Mouse (Mus musculus) c-Kit-negative CD71-positive TER-119-positive erythroid progenitor cells, embryonic 14.5 days (primary cell): Measurements from ENCODE around the gene Loxl1.

Experiments used
- DNase-seq: peaks from one replicate; pipeline ENCODE4 v3.0.0-alpha.2; 2013; ENCODE audit warnings: low read depth, low spot score

Gene Loxl1

GRCm38 (mm10) chr9:58312944-58313359 lies at the start of gene Loxl1:
Gene Loxl1 (minus strand): TSS chr9:58313186.
- DNase-seq: no peak

- no peak for DNase-seq
Observed at GRCm38 (mm10) chr9:58361956-58362355, 49.0 kb upstream of the Loxl1 start.

GRCm38 (mm10) chr9:58361373-58361772 lies 48.4 kb upstream of the Loxl1 start:
- DNase-seq: no peak

DNA sequence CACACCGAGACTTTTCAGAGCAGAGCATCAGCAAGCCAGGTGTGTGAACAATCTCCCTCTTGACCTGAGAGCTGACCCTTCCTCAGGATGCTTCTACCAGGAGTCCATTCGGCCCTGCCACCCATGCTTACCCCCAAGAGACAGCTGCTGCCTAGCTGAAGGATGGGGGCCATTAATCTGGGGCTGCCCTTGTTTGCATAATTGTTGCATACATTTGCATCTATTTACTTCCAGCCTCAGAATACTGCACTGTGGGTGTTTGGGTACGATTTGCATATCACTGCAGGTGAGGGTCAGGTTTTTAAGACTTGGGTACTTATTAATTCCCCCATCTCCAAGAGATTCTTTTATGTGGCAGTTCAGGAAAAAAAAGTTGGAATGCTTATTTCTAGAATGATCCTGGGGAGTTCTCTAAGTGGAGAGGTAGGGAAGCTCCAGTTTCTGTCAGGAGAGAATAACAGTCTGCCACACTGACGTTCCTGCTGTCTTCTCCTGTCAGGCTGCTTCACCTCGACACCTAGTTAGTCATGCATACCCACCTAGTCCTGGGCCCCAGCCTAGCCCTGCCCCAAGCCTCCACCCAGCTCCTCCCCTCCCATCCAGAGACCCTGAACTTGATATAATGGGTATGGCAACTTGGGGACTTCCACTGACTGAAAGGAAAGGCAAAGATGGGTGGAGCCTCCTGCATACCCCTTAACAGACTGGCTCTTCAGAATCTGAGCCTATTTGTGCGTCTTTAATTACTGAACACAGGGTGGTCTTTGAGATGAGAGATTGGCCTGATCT lies 42.5 kb upstream of the Loxl1 start:
- DNase-seq: no peak

DNA sequence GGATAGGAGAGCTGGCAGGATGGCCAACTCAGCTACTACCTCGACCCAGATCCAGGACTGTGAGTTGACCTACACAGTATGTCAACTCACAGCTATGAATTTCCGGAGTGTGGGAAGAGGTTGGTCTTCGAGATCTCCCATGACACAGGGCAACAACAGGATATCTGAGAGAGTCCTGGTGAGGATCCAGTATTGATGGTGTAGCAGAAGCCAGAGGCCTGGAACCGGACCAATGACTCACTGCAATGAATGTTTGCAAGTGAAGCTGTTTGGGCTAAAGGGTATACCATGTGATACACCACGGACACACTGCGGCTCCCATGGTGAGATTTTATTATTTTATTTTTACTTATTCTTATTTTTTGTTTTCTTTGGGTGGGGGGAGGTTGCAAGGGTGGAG lies 41.7 kb upstream of the Loxl1 start:
- no peak for DNase-seq

GRCm38 (mm10) chr9:58353224-58353623 lies 40.2 kb upstream of the Loxl1 start:
- no peak for DNase-seq

GRCm38 (mm10) chr9:58347795-58348194 lies 34.8 kb upstream of the Loxl1 start:
- DNase-seq: no peak

GRCm38 (mm10) chr9:58346498-58346897 lies 33.5 kb upstream of the Loxl1 start:
- DNase-seq: no peak

- no peak for DNase-seq
Observed at GRCm38 (mm10) chr9:58345963-58346362, 33.0 kb upstream of the Loxl1 start.

- DNase-seq: no peak
Observed at GRCm38 (mm10) chr9:58341795-58342194, 28.8 kb upstream of the Loxl1 start.

- no peak for DNase-seq
Observed at GRCm38 (mm10) chr9:58336650-58337281, 23.8 kb upstream of the Loxl1 start.

GRCm38 (mm10) chr9:58331276-58331675 lies 18.3 kb upstream of the Loxl1 start:
- no peak for DNase-seq

GRCm38 (mm10) chr9:58330293-58330692 lies 17.3 kb upstream of the Loxl1 start:
- no peak for DNase-seq

DNA sequence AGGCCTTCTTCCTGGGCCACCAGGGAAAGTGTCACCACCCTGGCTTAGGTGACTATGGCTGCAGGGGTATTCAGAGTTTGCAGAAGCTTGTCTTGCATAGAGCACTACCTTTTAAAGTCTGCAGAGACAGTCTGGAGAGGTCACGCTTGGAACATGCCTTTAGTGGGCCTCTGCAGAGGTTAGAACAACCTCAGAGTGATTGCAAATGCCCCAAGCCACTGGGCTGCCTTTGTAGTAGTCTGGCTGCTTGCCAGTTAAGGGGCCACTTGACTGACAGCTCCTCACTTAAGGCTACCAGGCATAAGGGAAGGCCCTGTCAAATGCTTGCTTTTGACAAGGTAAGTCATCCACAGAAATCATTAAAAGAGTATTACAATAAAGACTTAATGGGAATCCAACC lies 14.4 kb upstream of the Loxl1 start:
- no peak for DNase-seq

- no peak for DNase-seq
Observed at GRCm38 (mm10) chr9:58326477-58327180, 13.6 kb upstream of the Loxl1 start.

DNA sequence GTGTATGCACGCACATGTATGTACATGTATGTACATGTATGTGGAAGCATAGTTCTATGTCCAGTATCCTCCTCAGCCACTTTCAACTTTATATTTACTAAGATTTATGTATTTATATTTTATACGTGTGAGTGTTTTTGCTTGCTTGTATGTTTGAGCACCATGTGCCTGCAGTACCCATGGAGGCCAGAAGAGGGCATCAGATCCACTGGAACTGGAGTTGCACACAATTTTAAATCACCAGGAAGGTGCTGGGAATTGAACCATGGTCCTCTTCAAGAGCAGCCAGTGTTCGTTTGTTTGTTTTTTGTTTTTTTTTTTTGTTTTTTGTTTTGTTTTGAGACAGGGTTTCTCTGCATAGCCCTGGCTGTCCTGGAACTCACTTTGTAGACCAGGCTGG lies 8.7 kb upstream of the Loxl1 start:
- no peak for DNase-seq

DNA sequence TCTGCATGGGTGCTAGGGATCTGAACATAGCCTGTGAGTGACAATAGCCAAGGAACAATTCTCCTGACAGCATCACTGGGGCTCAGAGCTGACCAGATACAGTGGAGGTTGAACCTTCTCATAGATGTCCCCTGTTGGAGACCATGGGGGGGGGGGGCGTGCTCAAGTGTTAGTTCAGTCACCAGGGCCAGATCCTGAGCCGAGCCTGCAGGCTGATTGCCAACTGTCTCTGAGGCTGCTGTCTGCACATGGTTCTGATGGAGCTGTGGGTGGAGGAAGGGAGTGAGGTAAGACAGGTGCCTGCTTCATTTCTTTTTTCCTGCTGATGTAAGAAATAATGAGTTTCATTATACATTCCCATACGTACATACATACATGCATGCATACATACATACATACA lies 5.3 kb upstream of the Loxl1 start:
- no peak for DNase-seq

DNA sequence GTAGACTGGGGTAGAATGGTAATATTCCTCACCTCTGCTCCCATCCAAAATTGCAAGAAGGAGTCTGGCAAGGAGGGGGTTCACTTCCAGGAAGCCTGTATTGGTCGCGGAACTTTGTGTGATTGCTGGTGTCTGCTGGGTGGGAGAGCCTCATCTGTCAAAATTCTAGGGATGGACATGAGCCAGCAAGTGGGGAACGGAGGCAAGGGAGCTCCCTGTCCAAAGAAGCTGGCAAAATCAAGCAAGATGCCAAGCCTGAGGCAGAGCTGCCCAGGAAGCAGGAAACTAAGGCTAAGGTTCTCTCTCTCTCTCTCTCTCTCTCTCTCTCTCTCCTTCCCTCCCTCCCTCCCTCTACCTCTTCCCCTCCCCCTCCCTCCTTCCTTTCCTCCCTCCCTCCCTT lies 4.4 kb upstream of the Loxl1 start:
- DNase-seq: no peak

DNA sequence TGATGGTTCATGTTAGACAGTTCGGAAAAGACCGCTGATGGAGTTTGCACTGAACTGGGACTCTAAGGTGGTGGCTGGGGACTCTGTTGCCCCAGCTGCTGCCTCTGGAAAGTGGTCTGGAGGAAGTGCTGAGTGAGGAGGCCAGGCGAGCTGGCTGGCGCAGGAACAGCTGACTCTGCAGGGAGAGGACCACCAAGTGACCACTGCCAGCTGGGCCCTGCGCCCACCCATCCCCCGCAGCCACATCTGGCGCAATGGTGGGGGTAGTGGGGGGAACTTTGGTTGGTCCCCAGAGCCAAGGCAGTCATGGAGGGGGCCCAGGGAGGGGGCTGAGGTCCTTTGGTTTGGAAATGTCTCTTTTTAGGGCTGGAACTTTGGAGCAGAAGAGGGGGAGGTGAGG lies 3.8 kb upstream of the Loxl1 start:
- no peak for DNase-seq

DNA sequence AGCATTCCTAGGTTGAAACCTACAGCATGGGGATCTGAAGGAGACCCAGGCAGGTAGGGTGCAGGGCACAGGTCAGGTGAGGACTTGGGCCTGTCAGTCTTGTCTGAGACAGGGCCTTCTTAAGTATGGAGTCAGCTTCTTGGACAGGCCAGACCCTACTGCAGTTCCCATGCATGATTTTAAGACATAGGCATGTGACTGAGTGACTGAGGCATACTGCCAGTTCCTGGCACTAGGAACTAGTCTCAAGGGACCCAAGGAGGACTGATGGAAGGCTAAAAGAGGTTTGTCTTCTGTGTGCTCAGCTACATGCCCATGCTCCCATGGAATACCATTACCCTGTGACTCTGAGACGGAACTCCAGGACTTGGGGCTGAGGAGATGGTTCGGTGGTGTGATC lies 2.9 kb upstream of the Loxl1 start:
- DNase-seq: no peak

DNA sequence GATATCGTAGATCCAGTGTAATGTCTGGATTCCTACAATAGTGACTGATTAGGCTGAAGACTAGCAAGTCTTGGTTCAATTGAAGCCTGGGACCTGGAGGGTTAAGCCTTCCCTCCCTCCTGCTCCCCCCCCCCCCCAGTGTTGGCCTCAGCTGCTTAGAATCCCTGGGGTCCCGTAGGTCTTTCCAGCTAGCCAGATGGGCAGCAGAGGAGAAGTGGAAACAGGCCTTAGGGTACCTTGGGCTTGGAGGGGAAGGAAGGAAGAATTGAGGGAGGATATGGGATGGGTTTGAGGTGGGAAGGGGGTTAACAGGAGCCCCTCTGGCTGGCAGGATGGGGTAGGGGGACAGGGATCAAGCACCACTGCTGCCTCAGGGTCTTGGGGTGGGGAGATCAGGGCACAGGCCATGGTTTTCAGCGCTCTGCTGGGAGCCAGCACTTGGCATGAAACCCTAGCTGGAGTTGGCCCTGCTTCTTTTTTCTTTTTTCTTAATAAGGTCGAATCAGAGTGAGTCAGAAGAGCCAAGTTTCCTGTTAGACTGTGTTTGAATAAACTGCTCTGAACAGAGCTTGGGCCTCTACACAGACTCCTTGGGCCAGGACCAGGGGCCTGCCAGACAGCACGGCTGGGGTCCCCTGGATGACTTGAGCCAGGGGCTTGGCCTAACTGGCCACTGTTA lies 1.8 kb upstream of the Loxl1 start:
- no peak for DNase-seq
